Mouse (Mus musculus): ENCODE data around the gene Dda1.
"Not testable (repeated sequence)": the region's sequence is repeated elsewhere in the genome, so short reads cannot be mapped to it uniquely, and the experiment has no call there.

The Dda1 gene

DNA sequence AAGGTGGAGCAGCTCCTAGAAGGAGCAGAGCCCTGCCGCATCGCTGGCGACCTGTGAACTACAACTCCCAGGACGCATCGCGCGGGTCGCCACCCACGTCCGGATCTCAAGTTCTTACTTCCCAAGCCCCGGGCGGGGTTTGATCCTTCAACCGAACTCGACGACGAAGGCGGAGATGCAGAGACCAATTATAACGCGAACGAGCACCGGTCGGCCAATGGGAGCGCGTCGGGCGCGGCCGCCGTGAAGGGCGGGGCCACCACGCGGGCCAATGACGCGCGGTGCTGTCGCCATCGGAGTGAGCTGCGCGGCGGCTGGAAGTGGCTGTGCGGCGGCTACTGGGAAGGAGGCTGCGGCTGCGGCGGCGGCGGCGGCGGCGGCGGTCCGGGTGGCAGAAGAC, at the start of gene Dda1:
Dda1 (plus strand) TSS at position 284 of the 400 bp plus-strand sequence.
- peak; percentile 98 to 99 for DNase-seq (ENCODE audit: low spot score in 2 of 2)

DNA sequence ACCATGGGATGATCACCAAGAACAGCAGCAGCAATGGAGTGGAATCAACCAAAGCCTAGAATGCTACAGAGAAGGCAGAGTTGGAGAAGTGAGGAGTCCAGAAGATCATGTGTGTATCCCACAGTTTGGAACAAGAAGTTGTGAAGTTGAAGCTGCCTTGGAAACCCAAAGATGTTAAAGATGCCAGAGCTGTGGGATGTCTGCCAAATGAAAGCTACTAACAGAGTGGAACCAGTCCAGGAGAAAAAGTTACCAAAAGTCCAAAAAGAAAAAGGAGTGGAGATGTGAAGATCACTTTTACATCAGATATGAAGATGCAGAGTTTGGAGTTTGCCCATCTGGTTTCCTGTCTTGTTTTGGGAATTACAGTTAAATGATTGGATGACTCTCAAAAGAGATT, 46.9 kb upstream of the Dda1 start:
- no peak for DNase-seq (ENCODE audit: low spot score in 2 of 2)

DNA sequence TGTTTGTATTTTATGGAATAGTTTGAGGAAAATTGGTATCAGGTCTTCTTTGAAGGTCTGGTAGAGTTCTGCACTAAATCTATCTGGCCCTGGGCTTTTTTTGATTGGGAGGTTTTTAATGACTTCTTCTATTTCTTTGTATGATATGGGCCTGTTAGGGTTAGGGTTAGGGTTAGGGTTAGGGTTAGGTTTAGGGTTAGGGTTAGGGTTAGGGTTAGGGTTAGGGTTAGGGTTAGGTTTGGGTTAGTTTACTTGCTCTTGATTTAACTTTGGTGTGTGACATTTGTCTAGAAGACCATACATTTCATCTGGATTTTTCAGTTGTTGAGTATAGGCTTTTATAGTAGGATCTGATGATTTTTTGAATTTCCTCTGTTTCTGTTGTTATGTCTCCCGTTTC, 36.1 kb upstream of the Dda1 start:
- DNase-seq (ENCODE audit: low spot score in 2 of 2), result not testable (repeated sequence)

DNA sequence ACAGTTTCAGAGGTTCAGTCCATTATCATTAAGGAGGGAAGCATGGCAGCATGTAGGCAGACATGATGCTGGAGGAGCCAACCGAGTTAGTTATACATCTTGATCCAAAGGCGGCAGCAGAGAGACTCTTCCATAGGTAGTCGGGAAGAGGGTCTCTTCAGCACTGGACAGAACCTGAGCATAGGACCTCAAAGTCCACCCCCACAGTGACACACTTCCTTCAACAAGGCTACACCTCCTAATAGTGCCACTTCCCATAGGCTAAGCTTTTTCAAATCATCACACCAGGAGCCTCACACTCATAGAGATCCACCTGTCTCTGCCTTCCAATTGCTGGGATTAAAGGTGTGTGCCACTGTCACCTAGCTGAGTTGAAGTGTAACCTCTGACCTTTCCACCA, 32.0 kb upstream of the Dda1 start:
- DNase-seq (ENCODE audit: low spot score in 2 of 2), result no peak

DNA sequence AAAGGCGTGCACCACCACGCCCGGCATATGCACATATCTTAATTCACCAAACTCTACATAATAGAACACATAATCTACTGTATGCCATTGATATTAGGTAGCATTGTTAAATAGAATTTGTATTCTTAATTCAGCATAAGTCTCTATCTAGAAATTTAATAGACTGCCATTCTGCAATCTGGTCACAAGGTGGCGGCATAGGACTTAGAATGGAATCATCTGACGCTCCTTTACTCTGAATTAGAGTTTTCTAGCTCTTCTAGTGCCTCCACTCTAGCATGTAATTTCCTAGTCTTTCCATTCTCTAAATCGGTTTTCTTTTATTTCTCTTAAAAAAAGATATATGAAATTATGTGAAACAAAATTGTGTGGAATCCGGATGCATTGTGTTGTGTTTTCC, 27.6 kb upstream of the Dda1 start:
- peak; percentile 35 to 56 for DNase-seq (ENCODE audit: low spot score in 2 of 2)

DNA sequence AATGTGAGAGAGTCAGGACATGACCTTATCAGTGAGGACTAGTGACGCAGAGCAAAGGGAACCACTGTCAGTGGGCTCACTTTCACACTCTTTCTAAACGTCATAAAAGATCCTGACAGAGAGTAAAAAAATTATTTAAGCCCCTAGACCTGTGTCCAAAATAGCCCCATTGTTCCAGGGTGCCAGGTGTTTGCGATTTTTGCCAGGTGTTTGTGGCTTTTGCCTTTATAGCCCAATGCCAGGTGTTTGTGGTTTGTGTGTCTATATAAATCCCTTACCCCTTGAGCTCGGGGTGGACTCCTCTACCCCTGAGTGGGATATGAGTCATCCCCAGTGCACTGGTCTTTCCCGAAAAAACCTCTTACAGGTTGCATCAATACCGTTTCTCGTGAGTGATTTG, 23.9 kb upstream of the Dda1 start:
- DNase-seq (ENCODE audit: low spot score in 2 of 2), result no peak

DNA sequence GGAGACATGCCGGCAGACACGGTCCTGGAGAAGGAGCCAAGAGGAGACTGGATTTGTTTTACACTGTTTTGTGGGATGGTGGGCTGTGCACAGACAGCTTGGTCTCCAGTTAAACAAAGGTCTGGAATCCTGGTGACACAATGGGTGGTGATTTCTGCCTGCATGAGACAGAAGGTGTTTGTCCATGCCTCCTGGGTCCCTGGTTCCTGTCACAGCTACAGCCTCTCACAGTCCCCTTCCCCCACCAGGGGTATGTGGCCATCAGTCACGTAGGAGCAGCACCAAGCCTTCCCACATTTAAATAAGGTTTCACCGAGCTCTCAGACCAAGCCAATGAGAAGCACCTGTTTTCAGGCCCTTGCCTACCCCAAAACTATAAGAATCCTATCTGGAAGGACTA, 17.7 kb upstream of the Dda1 start:
- no peak for DNase-seq (ENCODE audit: low spot score in 2 of 2)

DNA sequence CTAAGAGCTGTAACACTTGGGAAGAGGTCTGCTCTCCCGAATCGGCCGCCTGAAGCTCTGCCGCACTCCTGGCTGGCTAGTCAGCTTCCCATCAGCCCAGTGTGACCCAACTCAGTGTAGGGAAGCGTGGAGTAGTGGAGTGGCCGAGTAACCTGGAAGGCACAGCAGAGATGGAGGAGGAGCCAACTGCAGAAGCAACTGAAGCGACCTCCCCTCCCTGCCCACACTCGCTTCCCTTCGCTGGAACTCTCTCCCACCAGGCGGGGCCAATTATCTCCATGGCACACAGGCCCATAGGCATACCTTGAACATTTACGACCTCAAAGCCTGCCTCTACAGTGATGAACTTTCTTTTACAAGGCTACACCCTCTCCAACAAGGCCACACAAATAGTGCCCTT, 17.2 kb upstream of the Dda1 start:
- DNase-seq (ENCODE audit: low spot score in 2 of 2), result no peak

DNA sequence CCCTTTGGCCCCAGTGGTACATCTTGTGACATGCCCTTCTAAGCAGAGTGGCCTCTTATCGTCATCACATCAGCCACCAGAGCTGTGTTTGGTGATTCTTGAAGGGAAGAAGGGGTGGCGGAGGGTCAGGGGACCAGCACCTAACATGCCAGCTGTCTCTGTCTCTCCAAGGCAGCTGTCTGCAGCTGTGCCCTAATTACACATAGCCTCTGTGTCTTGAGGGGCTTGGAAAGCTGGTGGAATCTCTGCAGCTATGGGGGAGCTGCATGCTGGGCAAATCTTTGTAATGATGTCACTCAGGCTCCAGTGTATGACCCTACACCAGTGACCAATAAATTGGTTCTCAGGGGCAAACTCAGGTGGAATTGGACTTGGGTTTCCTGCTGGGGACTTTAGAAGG, 16.3 kb upstream of the Dda1 start:
- DNase-seq (ENCODE audit: low spot score in 2 of 2), result no peak

DNA sequence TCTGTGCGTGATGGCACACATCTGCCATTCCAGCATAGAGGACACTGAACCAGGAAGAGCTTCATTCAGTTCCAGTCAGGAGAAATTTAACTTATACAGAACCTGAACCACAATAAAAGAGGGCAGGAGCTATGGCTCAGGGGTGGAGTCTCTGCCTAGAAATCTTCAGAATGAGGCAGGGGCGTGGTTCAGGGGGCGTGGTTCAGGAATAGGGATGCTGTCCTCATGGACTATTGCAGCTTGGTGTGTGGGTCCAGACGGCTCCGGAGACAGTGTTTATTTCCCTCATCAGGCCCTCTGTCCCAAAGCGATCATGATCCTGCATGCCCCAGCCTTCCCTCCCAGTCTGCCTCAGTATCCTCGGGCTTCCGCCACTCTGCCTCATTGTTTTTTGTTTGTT, 14.3 kb upstream of the Dda1 start:
- no peak for DNase-seq (ENCODE audit: low spot score in 2 of 2)

DNA sequence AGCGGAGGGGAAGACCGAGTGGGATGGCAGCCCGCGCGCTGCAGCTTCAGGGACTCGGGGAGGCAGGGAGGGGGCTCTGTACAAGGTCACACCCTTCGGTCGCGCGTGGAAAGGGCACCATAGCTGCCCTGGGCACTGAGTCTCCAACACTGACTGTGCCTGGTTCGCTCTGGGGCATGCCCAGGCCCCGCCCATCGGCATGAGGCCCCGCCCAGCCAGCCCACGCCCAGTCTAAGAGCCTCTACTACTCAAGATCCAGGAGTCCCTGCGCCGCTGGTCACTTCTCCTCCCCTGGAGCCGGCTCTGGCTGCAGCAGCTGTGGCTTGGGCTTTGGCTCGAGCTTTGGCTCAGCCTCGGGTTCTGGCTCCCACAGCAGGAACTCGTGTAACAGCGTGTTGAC, 12.1 kb upstream of the Dda1 start:
- DNase-seq (ENCODE audit: low spot score in 2 of 2), result no peak

DNA sequence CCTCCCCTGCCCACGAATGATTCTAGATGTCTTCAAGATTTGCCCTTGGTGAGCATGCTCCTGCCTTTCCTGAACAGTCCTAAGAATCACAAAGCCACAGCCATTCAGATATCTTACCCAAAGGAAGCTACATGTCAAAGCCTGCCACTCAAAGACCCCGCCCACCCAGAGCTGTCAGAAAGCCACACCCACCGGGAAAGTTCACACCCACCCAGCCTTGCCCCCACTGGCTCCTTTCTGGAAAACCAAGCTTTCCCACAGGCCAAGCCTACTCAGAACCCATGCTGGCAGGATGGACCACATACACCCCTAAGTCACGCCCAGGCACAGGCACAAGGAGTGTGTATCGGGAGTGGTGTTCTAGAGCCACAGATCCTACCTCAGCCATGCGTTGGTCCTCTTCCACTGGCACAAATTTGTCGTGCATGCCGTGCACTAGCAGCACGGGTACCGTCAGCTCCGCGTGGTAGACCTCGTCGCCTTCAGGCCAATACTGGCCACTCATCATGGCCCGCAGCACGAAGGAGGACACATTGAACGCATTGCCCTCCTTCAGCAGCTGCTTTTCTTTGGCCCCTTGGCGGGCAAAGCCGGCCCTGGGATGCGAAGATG, 11.2 kb upstream of the Dda1 start:
- no peak for DNase-seq (ENCODE audit: low spot score in 2 of 2)

DNA sequence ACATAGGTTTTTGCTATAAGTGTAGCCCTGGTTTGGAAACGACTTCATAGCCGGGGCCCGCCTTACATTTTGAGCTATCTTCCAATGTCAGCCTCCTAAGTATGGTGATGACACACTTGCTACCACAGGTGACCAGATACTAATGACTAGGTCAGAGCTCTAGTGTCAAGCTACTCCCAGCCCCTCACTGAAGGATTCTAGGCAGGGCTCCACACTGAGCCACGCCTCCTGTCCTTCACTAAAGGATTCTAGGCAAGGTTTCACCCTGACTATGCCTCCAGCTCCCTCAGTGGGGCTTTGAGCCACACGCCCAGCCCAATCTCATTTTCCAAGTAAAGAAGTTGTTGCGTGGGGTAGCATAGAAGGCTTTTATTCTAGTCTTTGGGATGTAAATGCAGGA, 8.3 kb upstream of the Dda1 start:
- DNase-seq (ENCODE audit: low spot score in 2 of 2), result no peak

DNA sequence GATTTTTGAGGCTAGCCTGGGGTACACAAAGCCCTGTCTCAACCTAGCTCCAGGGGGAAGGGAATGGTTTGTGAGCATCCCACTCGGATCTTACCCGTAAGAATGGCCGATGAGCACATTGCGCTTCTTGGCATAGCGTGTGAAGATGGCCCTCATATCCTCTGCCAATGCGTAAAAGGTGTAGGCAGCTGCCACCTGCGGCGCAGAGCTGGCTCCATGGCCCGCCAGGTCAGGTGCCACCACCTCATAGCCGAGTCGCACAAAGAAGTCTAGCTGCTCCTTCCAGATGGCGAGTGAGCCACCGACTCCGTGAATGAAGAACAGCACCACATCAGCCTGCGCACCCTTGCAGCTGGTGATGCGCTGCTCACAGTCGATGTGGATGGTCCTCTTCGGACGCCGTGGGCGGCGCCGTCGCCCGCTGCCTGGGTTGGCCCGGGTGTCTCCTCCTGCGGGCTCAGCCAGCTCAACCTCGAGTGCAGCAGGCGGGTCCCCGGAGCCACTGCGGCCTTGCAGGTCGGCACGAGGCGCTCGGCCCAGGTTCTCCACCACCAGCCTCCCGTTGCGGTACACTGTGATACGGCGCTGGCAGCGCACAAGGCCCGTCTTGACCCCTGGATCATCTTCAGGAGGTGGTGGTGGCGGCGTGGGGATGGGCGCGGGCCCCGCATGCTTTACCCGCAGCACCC, 7.7 kb upstream of the Dda1 start:
- DNase-seq (ENCODE audit: low spot score in 2 of 2), result no peak

DNA sequence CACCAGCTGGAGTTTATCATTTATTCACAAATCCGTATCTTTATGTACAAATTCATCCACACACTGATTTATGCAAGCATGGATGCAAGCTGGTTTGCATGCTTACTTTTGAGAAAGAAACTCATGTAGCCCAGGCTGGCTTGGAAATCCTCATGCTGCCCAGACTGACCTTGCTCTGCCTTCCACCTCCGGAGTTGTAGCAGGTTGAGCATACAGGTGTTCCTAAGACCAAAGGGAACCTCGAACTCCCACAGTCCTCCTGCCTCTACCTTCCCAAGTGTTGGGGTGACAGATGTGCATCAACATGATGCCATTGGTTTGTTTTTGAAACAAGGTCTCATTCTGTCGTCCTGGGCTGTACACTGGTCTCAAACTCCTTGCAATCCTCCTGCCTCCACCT, 6.8 kb upstream of the Dda1 start:
- no peak for DNase-seq (ENCODE audit: low spot score in 2 of 2)

DNA sequence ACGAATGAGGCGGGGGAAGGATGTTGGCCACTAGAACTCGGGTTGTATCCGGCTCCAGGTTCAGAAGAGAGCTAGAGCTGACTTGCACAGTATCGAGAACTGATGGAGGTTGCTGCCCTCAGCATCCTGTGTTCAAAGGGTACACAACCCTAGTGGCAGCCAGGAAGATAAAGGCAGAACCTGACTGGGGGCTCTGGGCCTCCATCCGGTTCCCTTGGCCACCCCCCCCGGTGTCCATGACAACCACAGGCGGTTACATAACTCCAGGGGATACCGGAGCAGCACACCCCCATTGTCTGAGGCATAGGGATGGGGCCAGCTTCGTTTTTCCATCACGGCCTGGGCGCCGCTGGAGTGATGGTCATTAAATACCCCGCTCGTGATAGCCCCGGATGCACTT, 6.2 kb upstream of the Dda1 start:
- DNase-seq (ENCODE audit: low spot score in 2 of 2), result peak; percentile 69 to 73

DNA sequence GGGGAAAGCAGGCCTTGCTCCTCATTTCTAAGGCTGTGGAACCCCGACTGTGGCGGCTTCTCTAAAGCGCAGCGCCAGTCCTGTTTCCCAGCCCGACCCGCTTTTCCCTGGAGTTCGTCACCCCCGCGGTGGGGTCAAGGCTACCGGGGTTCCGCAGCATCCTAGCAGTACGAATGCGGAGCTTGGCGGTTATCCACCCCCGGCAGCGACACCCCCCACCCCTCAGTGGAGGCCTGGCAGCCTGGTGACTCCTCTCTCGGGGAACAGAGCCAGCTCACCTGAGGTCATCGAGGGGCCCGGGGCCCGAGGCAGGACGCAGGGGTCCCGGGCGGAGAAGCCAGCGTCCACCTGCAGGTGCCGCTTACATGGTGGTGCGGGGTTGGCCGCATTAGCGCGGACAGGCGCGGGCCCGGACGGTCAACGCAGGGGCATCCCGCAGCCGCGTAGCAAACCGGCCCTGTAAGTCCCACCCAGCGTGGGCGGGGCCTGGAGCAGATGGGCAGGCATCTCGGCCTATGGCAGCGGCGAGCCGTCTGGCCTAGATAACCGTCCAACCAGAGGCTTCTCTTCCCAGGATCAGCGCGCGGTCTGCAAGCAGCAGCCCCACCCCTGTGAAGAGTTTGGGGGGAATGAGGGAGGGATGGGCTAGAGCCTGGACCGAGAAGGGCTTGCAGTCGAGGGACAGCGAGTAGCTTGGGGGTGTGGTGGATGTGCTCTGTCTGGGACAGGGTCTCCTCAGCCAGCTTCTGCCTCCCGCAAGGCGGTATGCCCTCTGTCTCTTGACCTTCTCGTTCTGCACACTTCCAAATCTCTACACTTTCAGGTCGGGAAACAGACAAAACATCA, 5.6 kb upstream of the Dda1 start, which contains the start of gene Abhd8:
Abhd8 (minus strand) TSS at position 468 of the 846 bp plus-strand sequence.
- DNase-seq (ENCODE audit: low spot score in 2 of 2), result peak; percentile 93 to 95

DNA sequence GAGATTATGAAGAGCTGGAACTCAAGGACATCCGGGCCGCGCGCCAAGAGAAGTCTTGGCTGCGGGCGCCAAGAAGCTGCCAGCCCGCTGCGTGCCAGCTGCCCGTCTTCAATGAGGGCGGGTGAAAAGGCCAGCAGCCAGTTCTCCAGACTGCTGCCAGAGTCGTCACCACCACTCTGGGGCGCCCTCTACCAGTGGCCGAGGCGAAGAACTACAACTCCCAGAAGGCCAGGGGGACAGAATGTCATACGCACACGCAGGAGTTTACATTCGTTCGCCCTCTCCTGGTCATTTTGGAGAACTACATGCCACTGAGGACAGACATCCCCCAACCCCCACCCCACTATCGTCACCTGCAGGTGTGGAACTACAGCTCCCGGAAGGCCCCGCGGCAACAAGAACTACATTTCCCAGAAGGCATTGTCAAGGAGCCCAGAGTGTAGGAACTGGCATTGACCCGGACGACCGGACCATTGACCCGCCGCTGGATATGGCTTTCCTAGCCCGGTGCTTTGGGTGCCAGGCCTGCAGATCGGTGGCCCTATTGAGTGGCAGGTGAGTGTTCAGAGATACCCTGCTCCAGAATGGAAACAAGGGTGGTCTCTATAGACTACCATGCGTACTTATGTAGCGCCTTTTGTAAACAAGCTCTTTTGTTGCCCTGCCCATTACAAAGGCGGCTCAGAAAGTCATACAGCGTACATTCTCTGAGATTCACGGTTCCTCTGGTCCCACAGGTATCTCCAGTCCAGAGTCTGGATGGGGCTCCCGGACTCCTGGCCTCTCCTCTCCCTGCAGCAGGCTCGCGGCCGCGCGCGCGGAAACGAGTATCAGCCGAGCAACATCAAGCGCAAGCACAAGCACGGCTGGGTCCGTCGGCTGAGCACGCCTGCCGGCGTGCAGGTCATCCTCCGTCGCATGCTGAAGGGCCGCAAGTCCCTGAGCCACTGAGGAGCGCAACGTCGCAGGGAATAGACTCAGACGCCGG, 4.2 kb upstream of the Dda1 start, which contains the start of gene Mrpl34:
Mrpl34 (plus strand) TSS at position 447 of the 988 bp plus-strand sequence.
- DNase-seq (ENCODE audit: low spot score in 2 of 2), result peak; percentile 98 to 99

DNA sequence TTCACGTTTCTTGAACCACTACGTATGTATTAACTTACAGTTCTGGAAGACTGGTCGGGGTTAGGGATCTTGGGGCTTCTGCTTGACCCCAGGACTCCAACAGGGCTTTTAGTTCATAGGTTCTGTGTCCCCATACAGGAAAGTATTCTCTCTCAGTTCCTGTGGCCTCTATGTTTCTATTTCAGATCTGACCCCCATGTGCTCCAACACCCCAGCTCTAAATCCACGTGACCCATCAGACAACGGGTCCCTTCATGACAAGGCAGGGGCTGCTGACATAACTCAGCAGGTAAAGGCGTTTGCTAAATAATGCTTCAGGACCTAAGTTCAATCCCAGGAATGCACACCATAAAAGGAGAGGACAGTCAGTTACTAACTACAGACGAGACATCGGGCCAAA, 3.3 kb upstream of the Dda1 start:
- no peak for DNase-seq (ENCODE audit: low spot score in 2 of 2)

DNA sequence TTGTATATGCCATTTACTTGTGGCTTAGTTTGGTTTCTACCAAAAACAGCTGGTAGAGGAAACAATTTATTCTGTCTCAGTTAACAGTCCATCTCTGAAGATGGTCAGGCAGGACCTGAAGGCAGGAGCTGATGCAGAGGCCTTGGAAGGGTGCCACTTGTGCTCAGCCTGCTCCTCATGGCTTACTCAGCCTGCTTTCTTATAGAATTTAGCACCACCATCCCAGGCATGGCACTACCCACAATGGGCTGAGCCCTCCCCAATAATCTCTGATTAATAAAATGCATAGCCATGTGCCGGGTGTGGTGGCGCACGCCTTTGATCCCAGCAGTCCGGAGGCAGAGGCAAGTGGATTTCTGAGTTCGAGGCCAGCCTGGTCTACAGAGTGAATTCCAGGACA, 2.8 kb upstream of the Dda1 start:
- DNase-seq (ENCODE audit: low spot score in 2 of 2), result no peak

DNA sequence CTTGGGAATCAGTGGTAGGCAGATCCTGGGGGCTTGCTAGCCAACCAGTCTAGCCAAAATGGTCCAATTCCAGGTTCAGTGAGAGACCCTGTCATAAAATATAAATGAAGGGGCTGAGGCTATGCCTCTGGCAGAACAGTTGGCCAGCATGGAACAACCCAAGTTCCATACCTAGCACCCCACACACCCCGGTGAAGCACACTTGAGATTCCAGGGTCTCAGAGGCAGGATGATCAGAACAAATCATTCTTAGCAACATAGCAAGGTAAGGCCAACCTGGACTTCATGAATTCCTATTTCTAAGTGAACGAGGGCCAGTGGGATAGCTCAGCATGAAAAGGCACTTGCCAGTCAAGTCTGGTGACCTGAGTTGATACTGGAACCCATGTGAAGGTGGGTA, 1.8 kb upstream of the Dda1 start:
- no peak for DNase-seq (ENCODE audit: low spot score in 2 of 2)

DNA sequence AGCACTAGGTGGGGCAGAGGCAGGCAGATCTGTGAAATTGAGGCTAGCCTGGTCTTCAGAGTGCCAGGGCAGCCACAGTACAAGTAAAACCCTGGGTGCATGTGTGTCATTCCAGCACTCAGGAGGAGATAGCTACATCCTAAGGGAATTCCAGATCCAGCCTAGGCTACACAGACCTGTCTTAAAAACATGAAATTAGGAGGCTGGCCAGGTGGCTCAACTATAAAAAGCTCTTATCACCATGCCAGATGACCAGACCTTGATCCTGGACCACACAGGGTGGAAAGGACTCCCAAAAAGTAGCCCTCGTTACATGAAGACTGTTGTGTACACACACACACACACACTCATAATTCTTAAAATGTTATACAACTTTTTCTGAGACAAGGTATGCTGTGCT, 998 bp upstream of the Dda1 start:
- DNase-seq (ENCODE audit: low spot score in 2 of 2), result no peak

All from spleen, postnatal 36 days (tissue).